Mouse (Mus musculus) C2C12 (cell line): ENCODE results near the gene Nxn.

Source experiments
- CEBPB ChIP-seq: IDR thresholded peaks from one replicate; pipeline ENCODE4 v1.6.1; 2011; ENCODE audit warnings: low read depth, mild to moderate bottlenecking, control low read depth, moderate library complexity
- CTCF ChIP-seq: IDR thresholded peaks from one replicate; pipeline ENCODE4 v1.5.1; 2011; ENCODE audit not compliant: control insufficient read depth, insufficient read depth, insufficient read length
- FOSL1 ChIP-seq: IDR thresholded peaks from one replicate; pipeline ENCODE4 v1.8.0; 2011; ENCODE audit warnings: mild to moderate bottlenecking, low read length; ENCODE audit not compliant: poor library complexity, insufficient read depth, severe bottlenecking
- MAX ChIP-seq: IDR thresholded peaks from one replicate; pipeline ENCODE4 v1.6.1; 2011; ENCODE audit warnings: mild to moderate bottlenecking, control low read depth
- MYOD1 ChIP-seq: IDR thresholded peaks from one replicate; pipeline ENCODE4 v1.6.1; 2011; ENCODE audit warnings: low read depth; ENCODE audit not compliant: control insufficient read depth, insufficient read length
- MYOG ChIP-seq: IDR thresholded peaks from one replicate; pipeline ENCODE4 v1.6.1; 2011; ENCODE audit not compliant: control insufficient read depth, insufficient read length; ENCODE audit errors: extremely low read depth
- USF1 ChIP-seq: IDR thresholded peaks from one replicate; pipeline ENCODE4 v1.6.1; 2011; ENCODE audit warnings: low read depth, mild to moderate bottlenecking, control low read depth, moderate library complexity

GRCm38 (mm10) chr11:76429966-76430631 is 31.2 kb upstream of the Nxn start:
- no peak for TF ChIP-seq MAX
- TF ChIP-seq CTCF: no peak
- no peak for TF ChIP-seq USF1
- no peak for TF ChIP-seq MYOD1
- no peak for TF ChIP-seq FOSL1
- no peak for TF ChIP-seq CEBPB
- TF ChIP-seq MYOG: no peak
